Mouse (Mus musculus): Measurements from ENCODE around the gene Col6a3. TPM values are rescaled to one million over a fixed set of nuclear protein-coding genes. Genes with fewer than 3 reads are reported as not detected.

The Col6a3 gene
- polyA plus RNA-seq, 1 experiment, result 3.6 TPM

DNA sequence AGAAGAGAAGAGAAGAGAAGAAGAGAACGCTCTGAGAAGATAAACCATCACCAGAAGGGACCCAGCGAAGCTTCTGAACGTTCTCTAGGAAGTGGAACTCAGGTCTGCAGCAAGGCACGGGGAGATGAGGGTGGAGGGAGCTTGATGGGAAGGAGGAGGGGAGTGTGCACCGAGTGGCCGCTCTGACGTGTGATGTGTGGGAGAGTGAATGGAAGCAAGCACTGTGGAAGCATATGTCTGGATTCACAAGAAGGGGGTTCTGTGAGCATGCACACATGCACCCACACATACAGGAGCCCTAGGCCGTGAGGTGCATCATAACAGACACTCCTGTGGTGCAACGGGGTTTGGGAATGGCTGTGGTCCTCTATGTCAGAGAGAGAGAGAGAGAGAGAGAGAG, 34.8 kb downstream of the Col6a3 start:
- no peaks in the 10 kb centered on the region for H3K27me3 ChIP-seq (ENCODE audit: control insufficient read depth, insufficient read depth, low read length, poor library complexity, severe bottlenecking)
- no peak overlapping the region for H3K27ac ChIP-seq (ENCODE audit: insufficient read depth, low read length)
- TF ChIP-seq EP300 (IDR thresholded peaks at IDR 0.05; ENCODE audit: insufficient read depth, low read depth, low read length) (no peak), CTCF (IDR thresholded peaks at IDR 0.05; ENCODE audit: low read depth, low read length) (no peak), POLR2A (IDR thresholded peaks at IDR 0.05; ENCODE audit: insufficient read depth, low read length) (no peak)
- H3K4me3 ChIP-seq (ENCODE audit: low read depth, low read length), result no peak overlapping the region
- H3K4me1 ChIP-seq (ENCODE audit: control insufficient read depth, insufficient read depth, low read length), result no peaks in the 10 kb centered on the region
- no peak overlapping the region for H3K9ac ChIP-seq (ENCODE audit: low read depth, poor library complexity, severe bottlenecking)
- H3K9me3 ChIP-seq (replicated peaks; ENCODE audit: control insufficient read depth, insufficient read depth, low read length, poor library complexity, severe bottlenecking), result no peaks in the 10 kb centered on the region
- no peaks in the 10 kb centered on the region for H3K36me3 ChIP-seq (ENCODE audit: control insufficient read depth, insufficient read depth, low read length, poor library complexity, severe bottlenecking)

DNA sequence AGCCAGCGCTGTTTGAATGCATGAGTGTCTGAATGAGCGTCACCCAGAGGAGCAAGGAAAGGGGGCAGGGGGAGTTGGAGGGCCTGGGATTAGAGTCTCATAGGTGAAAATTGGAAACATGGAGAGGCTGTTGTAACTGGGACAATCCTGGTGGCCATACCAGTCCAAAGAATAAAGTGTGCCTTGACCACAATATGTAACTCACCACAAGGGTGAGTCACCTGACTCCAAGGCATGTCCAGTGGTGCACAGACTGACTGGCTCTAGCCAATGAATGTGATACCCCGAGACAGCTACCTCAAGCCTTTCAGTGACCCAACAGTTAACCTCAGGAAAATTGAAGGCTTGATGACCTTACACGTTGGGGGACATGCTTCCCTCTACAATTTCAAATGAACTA, 40.7 kb downstream of the Col6a3 start:
- H3K27me3 ChIP-seq (ENCODE audit: control insufficient read depth, insufficient read depth, low read length, poor library complexity, severe bottlenecking), result no peaks in the 10 kb centered on the region
- no peak overlapping the region for H3K9ac ChIP-seq (ENCODE audit: low read depth, poor library complexity, severe bottlenecking)
- no peaks in the 10 kb centered on the region for H3K36me3 ChIP-seq (ENCODE audit: control insufficient read depth, insufficient read depth, low read length, poor library complexity, severe bottlenecking)
- H3K4me1 ChIP-seq (ENCODE audit: control insufficient read depth, insufficient read depth, low read length), result no peaks in the 10 kb centered on the region
- TF ChIP-seq POLR2A (IDR thresholded peaks at IDR 0.05; ENCODE audit: insufficient read depth, low read length) (no peak), CTCF (IDR thresholded peaks at IDR 0.05; ENCODE audit: low read depth, low read length) (no peak), EP300 (IDR thresholded peaks at IDR 0.05; ENCODE audit: insufficient read depth, low read depth, low read length) (no peak)
- no peak overlapping the region for H3K27ac ChIP-seq (ENCODE audit: insufficient read depth, low read length)
- H3K4me3 ChIP-seq (ENCODE audit: low read depth, low read length), result no peak overlapping the region
- H3K9me3 ChIP-seq (replicated peaks; ENCODE audit: control insufficient read depth, insufficient read depth, low read length, poor library complexity, severe bottlenecking), result no peaks in the 10 kb centered on the region

DNA sequence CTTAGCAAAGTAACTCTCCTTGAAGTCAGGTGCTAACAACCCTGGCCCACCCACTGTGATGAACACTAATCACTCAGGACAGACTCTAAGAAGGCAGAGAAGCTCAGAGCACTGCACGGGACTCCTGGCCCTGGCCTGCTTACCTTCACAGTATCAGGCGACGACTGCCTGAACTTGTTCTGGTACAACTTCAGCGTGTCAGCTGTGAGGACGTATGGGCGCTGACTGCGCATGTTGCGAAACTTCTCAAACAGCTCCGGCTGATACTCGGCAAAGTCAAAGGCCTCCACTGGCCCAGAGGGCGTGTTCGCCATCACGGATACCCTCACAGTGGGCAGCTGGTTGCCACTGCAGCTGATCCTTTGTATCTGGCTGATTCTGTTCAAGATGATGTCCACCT, 42.7 kb downstream of the Col6a3 start:
- Histone ChIP-seq H3K36me3 (ENCODE audit: control insufficient read depth, insufficient read depth, low read length, poor library complexity, severe bottlenecking) (no peaks in the 10 kb centered on the region), H3K27me3 (ENCODE audit: control insufficient read depth, insufficient read depth, low read length, poor library complexity, severe bottlenecking) (no peaks in the 10 kb centered on the region), H3K27ac (ENCODE audit: insufficient read depth, low read length) (no peak overlapping the region), H3K4me1 (ENCODE audit: control insufficient read depth, insufficient read depth, low read length) (no peaks in the 10 kb centered on the region), H3K9me3 (replicated peaks; ENCODE audit: control insufficient read depth, insufficient read depth, low read length, poor library complexity, severe bottlenecking) (no peaks in the 10 kb centered on the region), H3K4me3 (ENCODE audit: low read depth, low read length) (no peak overlapping the region), H3K9ac (ENCODE audit: low read depth, poor library complexity, severe bottlenecking) (no peak overlapping the region)
- TF ChIP-seq EP300 (IDR thresholded peaks at IDR 0.05; ENCODE audit: insufficient read depth, low read depth, low read length) (no peak), POLR2A (IDR thresholded peaks at IDR 0.05; ENCODE audit: insufficient read depth, low read length) (no peak), CTCF (IDR thresholded peaks at IDR 0.05; ENCODE audit: low read depth, low read length) (no peak)

DNA sequence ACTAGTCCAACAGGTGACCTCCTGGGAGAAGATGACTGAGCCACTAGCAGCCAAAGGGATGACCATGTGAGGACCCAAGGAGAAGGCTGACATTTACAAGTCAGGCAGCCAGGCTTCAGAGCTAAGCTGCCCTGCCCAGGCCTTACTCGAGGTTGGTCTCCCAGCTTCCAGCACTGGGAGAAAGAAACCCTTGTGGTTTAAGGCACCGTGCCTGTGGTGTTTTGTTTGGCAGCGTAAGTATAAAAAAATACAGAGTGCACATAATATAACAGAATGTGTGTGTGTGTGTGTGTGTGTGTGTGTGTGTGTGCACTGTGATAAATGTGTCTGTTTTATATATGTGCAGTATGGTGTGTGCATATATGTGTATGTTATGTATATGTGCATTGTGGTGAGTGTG, 43.3 kb downstream of the Col6a3 start:
- no peak for TF ChIP-seq POLR2A (IDR thresholded peaks at IDR 0.05; ENCODE audit: insufficient read depth, low read length)
- TF ChIP-seq CTCF (IDR thresholded peaks at IDR 0.05; ENCODE audit: low read depth, low read length), result no peak
- TF ChIP-seq EP300 (IDR thresholded peaks at IDR 0.05; ENCODE audit: insufficient read depth, low read depth, low read length), result no peak
- no peaks in the 10 kb centered on the region for H3K36me3 ChIP-seq (ENCODE audit: control insufficient read depth, insufficient read depth, low read length, poor library complexity, severe bottlenecking)
- no peak overlapping the region for H3K4me3 ChIP-seq (ENCODE audit: low read depth, low read length)

DNA sequence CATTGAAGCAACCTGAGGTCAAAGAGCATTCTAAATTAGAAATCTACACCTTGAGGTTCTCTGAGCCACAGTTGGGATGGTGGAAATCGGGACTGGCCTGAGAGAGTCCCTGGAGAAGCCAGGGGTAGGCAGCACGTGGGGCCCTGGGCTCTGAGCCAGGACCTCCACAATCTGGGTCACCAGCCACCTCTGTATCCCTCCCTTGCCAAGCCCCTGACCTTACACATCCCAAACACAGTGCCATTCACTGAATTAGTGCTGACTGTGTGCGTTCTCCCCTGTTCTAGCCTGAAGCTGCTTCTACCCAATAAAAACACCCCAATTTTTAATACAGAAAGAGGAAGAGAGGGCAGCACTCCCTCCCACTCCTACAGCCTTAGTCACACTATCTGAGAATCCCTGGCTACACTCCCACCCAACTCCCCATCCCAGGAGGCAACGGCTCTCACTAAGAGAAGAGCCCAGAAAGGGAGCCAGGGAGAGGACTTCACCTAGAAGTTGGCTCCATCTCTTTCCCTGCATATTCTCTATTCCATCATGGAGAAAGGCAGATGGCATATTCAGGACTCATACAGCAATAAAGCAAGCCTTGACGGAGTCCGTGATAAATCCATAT, 46.4 kb downstream of the Col6a3 start:
- H3K27me3 ChIP-seq (ENCODE audit: control insufficient read depth, insufficient read depth, low read length, poor library complexity, severe bottlenecking), result no peaks in the 10 kb centered on the region
- H3K36me3 ChIP-seq (ENCODE audit: control insufficient read depth, insufficient read depth, low read length, poor library complexity, severe bottlenecking), result no peaks in the 10 kb centered on the region
- TF ChIP-seq CTCF (IDR thresholded peaks at IDR 0.05; ENCODE audit: low read depth, low read length), result no peak
- TF ChIP-seq POLR2A (IDR thresholded peaks at IDR 0.05; ENCODE audit: insufficient read depth, low read length), result no peak
- no peak for TF ChIP-seq EP300 (IDR thresholded peaks at IDR 0.05; ENCODE audit: insufficient read depth, low read depth, low read length)
- H3K4me3 ChIP-seq (ENCODE audit: low read depth, low read length), result no peak overlapping the region
- H3K9ac ChIP-seq (ENCODE audit: low read depth, poor library complexity, severe bottlenecking), result no peak overlapping the region
- no peaks in the 10 kb centered on the region for H3K4me1 ChIP-seq (ENCODE audit: control insufficient read depth, insufficient read depth, low read length)
- H3K27ac ChIP-seq (ENCODE audit: insufficient read depth, low read length), result no peak overlapping the region
- H3K9me3 ChIP-seq (replicated peaks; ENCODE audit: control insufficient read depth, insufficient read depth, low read length, poor library complexity, severe bottlenecking), result no peaks in the 10 kb centered on the region

More for the DNA sequence above, 43.3 kb downstream of the Col6a3 start:
- Histone ChIP-seq H3K27me3 (ENCODE audit: control insufficient read depth, insufficient read depth, low read length, poor library complexity, severe bottlenecking) (no peaks in the 10 kb centered on the region), H3K4me1 (ENCODE audit: control insufficient read depth, insufficient read depth, low read length) (no peaks in the 10 kb centered on the region), H3K27ac (ENCODE audit: insufficient read depth, low read length) (no peak overlapping the region), H3K9me3 (replicated peaks; ENCODE audit: control insufficient read depth, insufficient read depth, low read length, poor library complexity, severe bottlenecking) (no peaks in the 10 kb centered on the region), H3K9ac (ENCODE audit: low read depth, poor library complexity, severe bottlenecking) (no peak overlapping the region)

DNA sequence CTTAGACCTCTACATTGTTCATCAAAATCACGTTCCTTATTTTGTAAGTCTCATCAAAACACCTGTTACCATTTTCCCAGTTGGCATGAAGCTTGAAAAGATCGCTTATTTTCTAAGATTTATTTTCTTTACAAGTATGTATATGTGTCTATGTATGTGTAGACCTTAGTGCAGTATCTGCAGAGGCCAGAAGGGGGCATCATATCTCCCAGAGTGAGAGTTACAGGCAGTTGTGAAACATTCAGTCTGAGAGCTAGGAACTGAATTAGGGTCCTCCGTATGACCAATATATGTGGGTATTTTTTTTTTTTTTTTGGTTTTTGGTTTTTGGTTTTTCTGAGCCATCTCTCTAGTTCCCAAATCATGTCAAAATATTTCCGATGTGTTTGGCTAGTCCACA, 50.4 kb downstream of the Col6a3 start:
- H3K9me3 ChIP-seq (replicated peaks; ENCODE audit: control insufficient read depth, insufficient read depth, low read length, poor library complexity, severe bottlenecking), result no peaks in the 10 kb centered on the region
- no peak overlapping the region for H3K9ac ChIP-seq (ENCODE audit: low read depth, poor library complexity, severe bottlenecking)
- H3K27ac ChIP-seq (ENCODE audit: insufficient read depth, low read length), result no peak overlapping the region
- no peak overlapping the region for H3K4me3 ChIP-seq (ENCODE audit: low read depth, low read length)
- no peaks in the 10 kb centered on the region for H3K27me3 ChIP-seq (ENCODE audit: control insufficient read depth, insufficient read depth, low read length, poor library complexity, severe bottlenecking)
- H3K36me3 ChIP-seq (ENCODE audit: control insufficient read depth, insufficient read depth, low read length, poor library complexity, severe bottlenecking), result no peaks in the 10 kb centered on the region
- H3K4me1 ChIP-seq (ENCODE audit: control insufficient read depth, insufficient read depth, low read length), result no peaks in the 10 kb centered on the region
- no peak for TF ChIP-seq CTCF (IDR thresholded peaks at IDR 0.05; ENCODE audit: low read depth, low read length)
- no peak for TF ChIP-seq POLR2A (IDR thresholded peaks at IDR 0.05; ENCODE audit: insufficient read depth, low read length)
- no peak for TF ChIP-seq EP300 (IDR thresholded peaks at IDR 0.05; ENCODE audit: insufficient read depth, low read depth, low read length)
